Mouse (Mus musculus): Measurements from ENCODE around the gene Sh3d21.
"Not testable (repeated sequence)": the region's sequence is repeated elsewhere in the genome, so short reads cannot be mapped to it uniquely, and the experiment has no call there.

The Sh3d21 gene

GRCm38 (mm10) chr4:126163067-126163659, at the start of gene Sh3d21:
TSS of gene Sh3d21 (minus strand) at chr4:126163491.
- DNase-seq = no peak

- no peak for DNase-seq
Observed at GRCm38 (mm10) chr4:126207081-126207480, 43.8 kb upstream of the Sh3d21 start.

- DNase-seq = no peak
Observed at GRCm38 (mm10) chr4:126205386-126205785, 42.1 kb upstream of the Sh3d21 start.

- no peak for DNase-seq
Observed at GRCm38 (mm10) chr4:126204661-126205230, 41.5 kb upstream of the Sh3d21 start.

- DNase-seq = no peak
Observed at GRCm38 (mm10) chr4:126204016-126204415, 40.7 kb upstream of the Sh3d21 start.

- DNase-seq = peak in 1 of 2 experiments; percentile 18
Observed at GRCm38 (mm10) chr4:126203336-126203895, 40.1 kb upstream of the Sh3d21 start.

GRCm38 (mm10) chr4:126202303-126203181, 39.3 kb upstream of the Sh3d21 start, which contains the start of gene Thrap3:
TSS of gene Thrap3 (minus strand) at chr4:126202760.
- DNase-seq = peak; percentile 99 to 100

GRCm38 (mm10) chr4:126201514-126202302, 38.4 kb upstream of the Sh3d21 start:
- DNase-seq = peak in 1 of 2 experiments; percentile 22

GRCm38 (mm10) chr4:126200656-126201055, 37.4 kb upstream of the Sh3d21 start:
- no peak for DNase-seq

GRCm38 (mm10) chr4:126200036-126200435, 36.7 kb upstream of the Sh3d21 start:
- no peak for DNase-seq

- no peak for DNase-seq
Observed at GRCm38 (mm10) chr4:126199556-126199955, 36.3 kb upstream of the Sh3d21 start.

GRCm38 (mm10) chr4:126197485-126197884, 34.2 kb upstream of the Sh3d21 start:
- DNase-seq = no peak

- no peak for DNase-seq
Observed at GRCm38 (mm10) chr4:126194916-126195315, 31.6 kb upstream of the Sh3d21 start.

GRCm38 (mm10) chr4:126194216-126194615, 30.9 kb upstream of the Sh3d21 start:
- DNase-seq = no peak

- no peak for DNase-seq
Observed at GRCm38 (mm10) chr4:126190636-126191035, 27.3 kb upstream of the Sh3d21 start.

- no peak for DNase-seq
Observed at GRCm38 (mm10) chr4:126187096-126187495, 23.8 kb upstream of the Sh3d21 start.

GRCm38 (mm10) chr4:126183034-126183433, 19.7 kb upstream of the Sh3d21 start:
- no peak for DNase-seq

- DNase-seq = peak; percentile 53 to 72
Observed at GRCm38 (mm10) chr4:126181170-126181957, 18.1 kb upstream of the Sh3d21 start.

GRCm38 (mm10) chr4:126175980-126176379, 12.7 kb upstream of the Sh3d21 start:
- not testable (repeated sequence) for DNase-seq

- no peak for DNase-seq
Observed at GRCm38 (mm10) chr4:126173800-126174199, 10.5 kb upstream of the Sh3d21 start.

- not testable (repeated sequence) for DNase-seq
Observed at GRCm38 (mm10) chr4:126170737-126171136, 7.4 kb upstream of the Sh3d21 start.

GRCm38 (mm10) chr4:126168851-126169250, 5.6 kb upstream of the Sh3d21 start:
- no peak for DNase-seq
